Comparison of ENCODE assay signal across 23 mouse cellular contexts in the genomic region with DNA sequence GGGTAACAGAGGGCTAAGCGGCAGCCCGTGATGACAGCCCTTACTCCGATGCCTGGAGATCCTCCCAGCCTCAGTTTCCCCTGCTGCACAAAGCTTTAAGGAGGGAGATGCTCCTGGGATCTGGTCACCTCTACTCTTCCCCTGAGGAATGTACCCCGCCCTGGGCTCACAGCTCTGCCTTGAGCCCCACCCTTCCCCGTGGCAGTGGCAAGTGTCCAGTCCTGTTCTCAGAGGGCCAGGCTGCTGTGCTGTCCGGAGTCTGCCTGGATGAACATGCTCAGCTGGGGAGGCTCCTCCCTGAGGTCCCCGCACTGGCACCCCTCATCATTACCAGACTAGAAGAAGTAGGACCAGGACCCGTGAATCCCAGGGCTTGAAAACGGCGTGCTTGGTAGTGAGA. TPM values are rescaled to one million over a fixed set of nuclear protein-coding genes. Genes with fewer than 3 reads are reported as not detected.
"Had no signal": no experiment of that assay in that cellular context is flagged by ENCODE, and none has a peak within 500 bp of the region (broad histone marks: within the 10 kb centered on the region; RNA-seq: fewer than 3 reads in every experiment).

No protein-coding gene starts in this region.

- H3K4me2 ChIP-seq: limb, embryonic 12.5 days; limb, embryonic 15.5 days; liver, embryonic 11.5 days; lung, embryonic 14.5 days; midbrain, embryonic 13.5 days had no signal

- DNase-seq: kidney, postnatal 25 days; layer of hippocampus, adult 9-11 months; liver, postnatal 0 days; lung, embryonic 14.5 days; thymus, adult 2 months; thymus, postnatal 14 days; thymus, postnatal 4 days had no signal

- H3K9ac ChIP-seq: limb, embryonic 12.5 days; limb, embryonic 15.5 days; liver, embryonic 14.5 days; liver, postnatal 0 days; lung, embryonic 14.5 days; midbrain, embryonic 13.5 days had no signal

- H3K9me3 ChIP-seq: limb, embryonic 12.5 days; limb, embryonic 15.5 days; midbrain, embryonic 10.5 days; midbrain, embryonic 13.5 days had no signal

- ATAC-seq: liver, postnatal 0 days; lung, postnatal 0 days; midbrain, embryonic 13.5 days; midbrain, embryonic 16.5 days had no signal

- H3K36me3 ChIP-seq: limb, embryonic 12.5 days; limb, embryonic 15.5 days; midbrain, embryonic 10.5 days; midbrain, embryonic 13.5 days had no signal

- H3K4me3 ChIP-seq: layer of hippocampus, adult 2 months; limb, embryonic 12.5 days; limb, embryonic 15.5 days; megakaryocyte, embryonic 14.5 days; midbrain, embryonic 10.5 days; midbrain, embryonic 13.5 days; myocyte had no signal

- H3K27ac ChIP-seq: kidney, postnatal 0 days; layer of hippocampus, adult 2 months; limb, embryonic 12.5 days; limb, embryonic 15.5 days; liver, embryonic 14.5 days; macrophage; midbrain, embryonic 13.5 days; stomach, postnatal 0 days had no signal

RNA-seq across cellular contexts. Expression of gene A530016L24Rik, which starts 21.9 kb away (rescaled TPM):
- total RNA-seq: monocyte, adult 5-6 weeks had no signal
- polyA plus RNA-seq: limb, embryonic 12.5 days; liver, postnatal 0 days; lung, embryonic 14.5 days; macrophage; midbrain, embryonic 10.5 days; neural tube, embryonic 11.5 days; stomach, postnatal 0 days had no signal

RNA-seq across cellular contexts. Expression of gene Tmem179, which starts 49.2 kb away (rescaled TPM):
- total RNA-seq: monocyte, adult 5-6 weeks had no signal
- polyA plus RNA-seq: liver, postnatal 0 days; lung, postnatal 0 days; macrophage had no signal
